ENCODE assay signal across 9 mouse cellular contexts in the genomic region with DNA sequence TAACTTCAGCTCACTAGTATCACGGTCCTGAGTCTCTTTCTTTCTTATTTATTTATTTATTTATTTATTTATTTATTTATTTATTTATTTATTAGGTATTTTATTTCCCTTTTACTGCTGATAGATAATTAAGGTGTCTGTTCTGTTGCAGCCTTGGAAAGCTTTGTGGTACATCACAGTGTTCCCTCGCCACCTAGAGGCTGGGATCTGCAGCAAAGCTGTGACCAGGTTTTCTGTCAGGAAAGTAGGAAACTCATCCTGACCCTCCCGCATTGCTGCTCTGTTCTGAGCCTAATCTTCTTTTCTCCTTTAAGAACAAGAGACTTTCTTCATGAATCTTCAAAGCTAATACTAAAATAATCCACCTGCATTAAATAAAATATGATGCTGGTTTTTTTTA.
A peak's percentile ranks its signal among the peaks of the same experiment; 100 is the strongest.
DNase-seq lines count a peak whose midpoint lies in the region; ATAC-seq lines count a peak whose summit lies in the region.
"Had no signal": no experiment of that assay in that cellular context is flagged by ENCODE, and none has a peak within 500 bp of the region (broad histone marks: within the 10 kb centered on the region; RNA-seq: fewer than 3 reads in every experiment).

No protein-coding gene starts in this region.

- WGBS in limb, embryonic 11.5 days = 70% methylated on average over 3 of the region's 3 CpGs
- WGBS in limb, embryonic 10.5 days = 88% methylated on average over 3 of the region's 3 CpGs

- no peak overlapping the region for H3K4me3 ChIP-seq in limb, embryonic 11.5 days (ENCODE audit: low read depth, low read length)
- no peak overlapping the region for H3K4me3 ChIP-seq in limb, embryonic 10.5 days
- H3K4me3 ChIP-seq: embryonic facial prominence, embryonic 13.5 days had no signal

- no peak overlapping the region for H3K27ac ChIP-seq in limb, embryonic 11.5 days (replicated peaks; ENCODE audit: low read depth, low read length)
- no peak overlapping the region for H3K27ac ChIP-seq in limb, embryonic 10.5 days
- H3K27ac ChIP-seq: embryonic facial prominence, embryonic 13.5 days had no signal

- H3K9ac ChIP-seq in limb, embryonic 11.5 days (ENCODE audit: low read length) = no peak overlapping the region
- H3K9ac ChIP-seq: embryonic facial prominence, embryonic 13.5 days had no signal

- H3K9me3 ChIP-seq in limb, embryonic 11.5 days (ENCODE audit: control insufficient read depth, low read length) = no peaks in the 10 kb centered on the region
- no peaks in the 10 kb centered on the region for H3K9me3 ChIP-seq in limb, embryonic 10.5 days (replicated peaks)
- H3K9me3 ChIP-seq: embryonic facial prominence, embryonic 13.5 days had no signal

- H3K36me3 ChIP-seq in limb, embryonic 11.5 days (ENCODE audit: control insufficient read depth, insufficient read depth, low read length) = no peaks in the 10 kb centered on the region
- H3K36me3 ChIP-seq in limb, embryonic 10.5 days = no peaks in the 10 kb centered on the region
- H3K36me3 ChIP-seq: embryonic facial prominence, embryonic 13.5 days had no signal

- no peak overlapping the region for H3K4me2 ChIP-seq in limb, embryonic 11.5 days (ENCODE audit: low read depth, severe bottlenecking)
- H3K4me2 ChIP-seq: embryonic facial prominence, embryonic 13.5 days had no signal

- peak; percentile 5 to 9 for DNase-seq in cerebellum, adult 18-20 months
- no peak for DNase-seq in cerebellum, adult 9-10 months
- peak; percentile 28 for DNase-seq in limb, embryonic 11.5 days (ENCODE audit: low spot score)
- DNase-seq in limb, embryonic 10.5 days (ENCODE audit: low spot score) = no peak
- DNase-seq in mesoderm, embryonic 11.5 days (ENCODE audit: low read depth, low spot score) = peak; percentile 22
- peak; percentile 65 for DNase-seq in testis, postnatal 10 days (ENCODE audit: low spot score)
- DNase-seq in heart, postnatal 36 days = no peak

- H3K4me1 ChIP-seq in limb, embryonic 11.5 days (ENCODE audit: control insufficient read depth, insufficient read depth, low read length) = no peaks in the 10 kb centered on the region
- H3K4me1 ChIP-seq in limb, embryonic 10.5 days = no peaks in the 10 kb centered on the region
- H3K4me1 ChIP-seq: embryonic facial prominence, embryonic 13.5 days had no signal

- H3K27me3 ChIP-seq in limb, embryonic 11.5 days (ENCODE audit: control insufficient read depth, insufficient read depth, low read length) = no peaks in the 10 kb centered on the region
- H3K27me3 ChIP-seq in limb, embryonic 10.5 days (ENCODE audit: low read depth, poor library complexity, severe bottlenecking) = no peaks in the 10 kb centered on the region
- H3K27me3 ChIP-seq: embryonic facial prominence, embryonic 13.5 days had no signal

- intact Hi-C loops in heart, postnatal 36 days (cut with DNase I) = no loop called here

- no peak for ATAC-seq in limb, embryonic 11.5 days (ENCODE audit: insufficient number of reproducible peaks, low FRiP score, low TSS enrichment, low read depth)
- ATAC-seq in frontal cortex, adult (ENCODE audit: low TSS enrichment) = peak; percentile 92

Comparison
In these comparisons a context has a peak if more than half of its experiments do, and no peak if none do; other contexts are left out.
1. DNase-seq: peak in cerebellum, adult 18-20 months (2 of 2), limb, embryonic 11.5 days (single experiment), mesoderm, embryonic 11.5 days (single experiment) and testis, postnatal 10 days (single experiment); none in cerebellum, adult 9-10 months (single experiment), limb, embryonic 10.5 days (single experiment) and heart, postnatal 36 days (0 of 2).